Mouse (Mus musculus) kidney, adult 2 months (tissue): ENCODE measurements at regions not wholly inside any gene's neighbourhood (a gene's known extent, or its start where the extent isn't known, plus 50 kb on each side); places are given as distances from the start of the nearest gene placed in this dataset.

Source experiments
- DNase-seq: peaks from one replicate; pipeline ENCODE4 v3.0.0; 2021
- H3K27ac ChIP-seq: fragments of 200-500 bp; 2 replicates; pipeline ENCODE4 v1.5.1; 2012; ENCODE audit warnings: low read depth, low read length, control low read depth, inconsistent platforms; ENCODE audit not compliant: insufficient read depth
- H3K27me3 ChIP-seq: fragments of 200-500 bp; replicated peaks from 2 replicates; pipeline ENCODE4 v1.6.1; 2012; ENCODE audit warnings: mild to moderate bottlenecking, moderate library complexity, low read length, inconsistent platforms; ENCODE audit not compliant: control insufficient read depth, insufficient read depth
- H3K36me3 ChIP-seq: fragments of 200-500 bp; 2 replicates; pipeline ENCODE4 v1.6.1; 2012; ENCODE audit warnings: mild to moderate bottlenecking, moderate library complexity, low read length, inconsistent platforms; ENCODE audit not compliant: control insufficient read depth, insufficient read depth
- H3K4me1 ChIP-seq: fragments of 200-500 bp; 2 replicates; pipeline ENCODE4 v1.6.1; 2011; ENCODE audit warnings: low read length; ENCODE audit not compliant: control insufficient read depth, insufficient read depth
- H3K4me3 ChIP-seq: fragments of 200-500 bp; 2 replicates; pipeline ENCODE4 v1.5.1; 2011; ENCODE audit warnings: mild to moderate bottlenecking, low read depth, low read length, control low read depth; ENCODE audit not compliant: insufficient read depth
- CTCF ChIP-seq: fragments of 200-500 bp; conservative IDR thresholded peaks from 2 replicates; pipeline ENCODE4 v1.5.1; 2011; ENCODE audit warnings: low read depth, mild to moderate bottlenecking, control low read depth, low read length, moderate library complexity, mixed read lengths; ENCODE audit not compliant: insufficient read depth, insufficient read length
- POLR2A ChIP-seq: fragments of 200-500 bp; IDR thresholded peaks from one replicate; pipeline ENCODE4 v1.6.1; 2011; ENCODE audit warnings: low read depth, low read length, control low read depth
- WGBS: fragments of 180-500 bp; shearing (Covaris S2); methylation state at CpG from one replicate; pipeline ENCODE4 v1.1.7; 2018; 5-methylcytosine and 5-hydroxymethylcytosine counted together

DNA sequence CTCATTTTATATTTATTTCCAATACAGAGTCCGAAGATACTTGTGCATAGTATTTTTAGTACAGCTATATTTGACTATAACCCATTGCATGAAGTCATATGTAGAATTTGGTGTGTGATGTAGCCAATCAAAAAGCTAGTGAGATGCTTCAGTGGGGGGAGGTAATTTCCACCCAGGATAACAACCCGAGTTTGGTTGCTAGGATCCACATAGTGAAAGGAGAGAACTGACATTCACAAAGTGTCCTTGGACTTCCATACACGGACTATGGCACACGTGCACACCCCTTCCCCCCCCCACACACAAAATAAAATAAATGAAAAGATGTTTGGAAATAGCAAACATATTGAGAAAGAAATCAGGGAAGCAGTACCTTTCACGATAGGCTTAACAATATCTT is 137.2 kb downstream of the Gm815 start:
- Histone ChIP-seq H3K27ac (no peak overlapping the region), H3K4me1 (no peaks in the 10 kb centered on the region), H3K27me3 (no peaks in the 10 kb centered on the region), H3K4me3 (no peak overlapping the region), H3K36me3 (no peaks in the 10 kb centered on the region)
- no peak for TF ChIP-seq CTCF
- no peak for DNase-seq
- 83% methylated on average over 5 of the region's 5 CpGs for WGBS

DNA sequence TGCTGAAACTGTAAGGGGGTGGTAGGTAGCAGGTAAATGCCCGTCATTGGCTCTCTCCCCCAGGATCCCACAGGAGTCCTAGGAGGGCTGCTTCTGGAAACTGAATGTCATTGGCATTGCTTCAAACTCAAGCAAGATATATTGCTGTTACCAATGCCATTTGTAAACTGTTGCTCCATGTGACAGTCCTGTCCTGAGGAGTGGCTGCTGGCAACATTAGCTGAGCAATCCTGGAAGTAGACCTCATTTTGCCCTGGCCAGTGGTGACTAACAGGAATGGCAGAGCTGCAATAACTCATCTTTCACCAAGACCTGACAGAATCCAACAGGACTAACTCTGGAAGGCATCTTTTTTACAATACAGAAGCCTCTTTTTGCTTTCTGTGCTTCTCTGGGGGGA is 143.2 kb downstream of the Gm815 start:
- H3K4me3 ChIP-seq = no peak overlapping the region
- no peaks in the 10 kb centered on the region for H3K36me3 ChIP-seq
- 68% methylated on average over 1 of the region's 1 CpGs for WGBS
- no peak for DNase-seq
- H3K27me3 ChIP-seq = no peaks in the 10 kb centered on the region
- H3K27ac ChIP-seq = no peak overlapping the region
- H3K4me1 ChIP-seq = no peaks in the 10 kb centered on the region
- no peak for TF ChIP-seq POLR2A
- TF ChIP-seq CTCF = no peak

DNA sequence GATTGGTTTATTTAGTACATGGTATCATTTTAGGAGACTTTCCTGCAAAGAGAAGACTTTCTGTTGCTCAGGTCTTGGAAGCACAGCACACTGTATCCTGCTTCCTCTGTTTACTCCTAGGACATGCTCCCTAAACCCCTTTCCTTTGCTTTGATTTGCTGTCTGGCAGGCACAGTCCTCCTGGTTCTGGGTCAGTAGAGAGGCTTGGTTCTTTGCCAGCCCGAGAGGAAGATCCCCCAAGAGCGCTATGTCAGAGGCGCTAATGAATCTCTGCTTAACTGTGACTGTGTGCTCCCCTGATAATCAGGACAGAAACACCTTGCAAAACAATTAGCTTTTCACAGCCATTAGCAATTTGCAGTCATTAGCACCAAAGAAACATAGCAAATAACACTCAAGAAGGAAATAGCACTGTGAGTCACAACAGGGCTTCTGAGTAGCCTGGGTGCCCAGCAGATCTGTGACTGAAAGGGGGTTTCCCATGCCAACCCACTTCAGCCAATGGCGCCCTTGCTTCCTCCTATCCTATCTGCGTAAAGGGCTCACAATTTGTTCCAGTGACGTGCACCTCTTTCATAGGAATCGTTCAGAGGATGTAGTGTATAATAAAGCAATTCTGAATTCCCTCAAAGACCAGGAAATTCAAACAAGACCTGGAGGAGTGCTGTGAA is 145.5 kb downstream of the Gm815 start:
- Histone ChIP-seq H3K27me3 (no peaks in the 10 kb centered on the region), H3K4me3 (no peak overlapping the region), H3K27ac (no peak overlapping the region), H3K4me1 (no peaks in the 10 kb centered on the region), H3K36me3 (no peaks in the 10 kb centered on the region)
- DNase-seq = peak; percentile 32
- WGBS = 46% methylated on average over 7 of the region's 7 CpGs
- TF ChIP-seq POLR2A (no peak), CTCF (no peak)

DNA sequence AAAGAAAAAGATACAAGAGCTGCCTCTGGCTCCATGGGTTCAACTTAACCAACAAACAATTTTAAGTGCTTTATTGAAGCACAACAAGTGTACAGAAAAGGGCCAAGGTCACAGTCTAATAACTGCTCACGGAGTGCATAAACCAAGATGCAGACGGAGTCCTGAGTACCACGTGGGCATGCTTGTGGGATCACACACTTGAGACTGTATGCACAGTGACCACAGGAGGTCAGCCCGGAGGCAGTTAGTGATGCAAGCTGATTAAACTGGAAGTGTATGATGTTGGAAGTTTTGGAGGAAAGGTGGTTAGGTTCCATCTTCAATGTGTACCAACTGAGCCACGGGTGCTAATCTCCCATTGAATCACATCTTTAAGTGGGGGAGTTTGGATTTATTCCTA is 146.9 kb downstream of the Gm815 start:
- Histone ChIP-seq H3K4me1 (0 out of 2 replicates have a peak, but pooled peaks cover under 1% of the 10 kb centered on the region), H3K36me3 (no peaks in the 10 kb centered on the region), H3K27me3 (no peaks in the 10 kb centered on the region), H3K4me3 (no peak overlapping the region), H3K27ac (no peak overlapping the region)
- 39% methylated on average over 5 of the region's 5 CpGs for WGBS
- DNase-seq = peak; percentile 52
- TF ChIP-seq POLR2A (no peak), CTCF (no peak; the same call in 1 of the 2 replicates)

DNA sequence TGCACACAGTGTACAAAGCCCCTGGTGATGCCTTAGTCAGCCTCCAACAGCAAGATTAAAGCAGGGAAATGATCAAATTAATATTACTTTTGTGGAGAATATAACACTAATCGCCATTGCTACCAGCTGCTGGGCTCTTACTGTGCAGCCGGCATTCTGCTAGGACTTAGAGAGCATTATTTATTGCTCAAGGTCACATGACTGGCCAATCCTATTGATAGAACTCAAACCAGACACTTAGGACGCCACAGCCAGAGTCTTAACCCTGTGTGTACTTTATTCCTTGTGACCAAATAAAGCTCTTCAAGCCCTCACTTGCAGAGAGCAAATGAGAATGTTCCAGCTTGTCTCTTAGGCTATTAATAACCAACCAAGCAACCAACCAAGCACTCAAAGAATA is 152.6 kb downstream of the Gm815 start:
- whole genome bisulfite sequencing = 22% methylated on average over 3 of the region's 3 CpGs
- 0 out of 2 replicates have a peak overlapping the region, but pooled peaks have one; percentile 50 for H3K27ac ChIP-seq
- H3K27me3 ChIP-seq = no peaks in the 10 kb centered on the region
- peaks cover 5% of the 10 kb centered on the region; the same call in 1 of the 2 replicates for H3K4me1 ChIP-seq
- TF ChIP-seq CTCF = no peak
- TF ChIP-seq POLR2A = no peak
- H3K4me3 ChIP-seq = no peak overlapping the region
- no peaks in the 10 kb centered on the region for H3K36me3 ChIP-seq
- DNase-seq = peak; percentile 10

DNA sequence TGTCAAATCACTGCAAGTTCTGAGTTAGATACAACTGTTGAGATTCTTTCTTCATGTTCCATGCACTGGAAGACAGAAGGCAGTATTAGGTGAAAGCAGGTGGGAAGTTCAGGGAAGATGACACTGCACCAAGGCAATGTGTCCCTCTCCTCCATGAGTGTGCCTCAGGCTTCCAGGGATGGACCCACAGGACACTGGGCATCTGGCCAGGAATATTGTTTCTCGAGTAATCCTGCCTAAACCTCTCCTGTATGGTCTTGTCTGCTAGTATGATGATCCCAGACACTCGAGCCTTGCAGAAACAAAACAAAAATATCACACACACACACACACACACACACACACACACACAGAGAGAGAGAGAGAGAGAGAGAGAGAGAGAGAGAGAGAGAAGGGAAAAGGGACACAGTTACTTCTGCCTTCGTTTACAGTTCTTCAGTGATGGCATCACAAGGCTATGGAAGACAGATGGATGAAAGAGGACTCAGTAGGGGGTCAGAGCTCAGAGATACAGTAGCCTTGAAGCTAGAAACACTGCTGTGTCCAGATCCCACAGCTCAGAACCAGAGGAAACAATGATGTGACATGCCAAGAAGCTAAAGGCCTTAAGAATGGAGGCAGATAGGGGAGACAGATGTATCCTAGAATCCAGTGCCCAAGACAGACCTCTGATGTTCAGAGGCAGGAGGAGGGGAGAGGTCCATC is 154.8 kb downstream of the Gm815 start:
- Histone ChIP-seq H3K4me1 (peaks cover 5% of the 10 kb centered on the region; the same call in 1 of the 2 replicates), H3K27ac (no peak overlapping the region), H3K36me3 (no peaks in the 10 kb centered on the region), H3K27me3 (no peaks in the 10 kb centered on the region), H3K4me3 (no peak overlapping the region)
- DNase-seq = no peak
- TF ChIP-seq CTCF (no peak), POLR2A (no peak)
- 60% methylated on average over 3 of the region's 3 CpGs for WGBS

DNA sequence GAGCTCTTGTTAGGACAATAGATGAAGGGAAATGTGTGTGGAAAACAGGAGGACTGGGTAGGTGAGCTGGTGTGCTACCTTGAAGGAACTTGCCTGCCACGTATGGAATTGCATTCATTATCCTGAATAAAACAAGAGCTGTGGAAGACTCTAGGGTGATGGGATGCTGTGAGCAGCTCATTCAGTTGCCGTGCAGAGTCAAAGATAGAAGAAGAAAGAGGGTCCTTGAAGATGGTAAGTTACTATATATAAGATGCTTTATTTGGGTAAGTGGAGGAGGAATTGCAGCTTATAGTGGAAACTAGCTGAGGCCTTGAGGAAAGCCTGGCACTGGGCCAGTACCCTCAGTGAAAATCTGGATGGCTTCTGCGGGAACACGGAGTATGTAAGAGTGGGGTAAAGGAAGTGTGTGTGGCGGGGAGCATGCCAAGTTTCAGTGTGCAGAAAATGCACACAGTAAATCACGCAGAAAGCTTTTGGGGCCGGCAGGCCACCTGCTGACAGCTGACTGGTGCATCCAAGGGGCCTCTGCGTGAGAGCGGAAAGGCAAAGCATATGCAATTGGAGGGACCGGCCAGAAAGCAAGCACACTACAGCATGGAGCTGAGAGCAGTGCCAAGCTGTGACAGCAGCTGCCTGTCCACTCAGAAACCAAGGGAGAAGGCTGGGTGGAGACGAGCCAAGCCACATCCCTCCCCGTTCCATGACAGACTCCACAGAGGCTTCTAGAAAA is 149.7 kb upstream of the Vldlr start:
- no peak for TF ChIP-seq POLR2A
- TF ChIP-seq CTCF = no peak
- H3K27me3 ChIP-seq = no peaks in the 10 kb centered on the region; the same call in 1 of the 2 replicates
- no peaks in the 10 kb centered on the region for H3K36me3 ChIP-seq
- H3K27ac ChIP-seq = no peak overlapping the region
- no peak overlapping the region for H3K4me3 ChIP-seq
- WGBS = 51% methylated on average over 12 of the region's 12 CpGs
- peak; percentile 7 for DNase-seq
- H3K4me1 ChIP-seq = no peaks in the 10 kb centered on the region
